21 mouse cellular contexts compared by ENCODE assay signal in genomic region chr16:59770421-59770820, GRCm38 (mm10).
DNase-seq lines count a peak whose midpoint lies in the region; ATAC-seq and TF ChIP-seq lines count a peak whose summit lies in the region.
"Had no signal": no experiment of that assay in that cellular context is flagged by ENCODE, and none has a peak within 500 bp of the region (broad histone marks: within the 10 kb centered on the region; RNA-seq: fewer than 3 reads in every experiment).

No protein-coding gene starts in this region.

- H3K9ac ChIP-seq in midbrain, embryonic 11.5 days (ENCODE audit: low read length): no peak overlapping the region
- H3K9ac ChIP-seq in midbrain, embryonic 13.5 days (replicated peaks): no peak overlapping the region
- H3K9ac ChIP-seq in ES-E14 (ENCODE audit: insufficient read depth, low read depth, low read length, poor library complexity, severe bottlenecking): no peak overlapping the region
- H3K9ac ChIP-seq: embryonic facial prominence, embryonic 13.5 days; embryonic facial prominence, embryonic 15.5 days; forebrain, embryonic 12.5 days had no signal

- no peaks in the 10 kb centered on the region for H3K27me3 ChIP-seq in midbrain, embryonic 11.5 days (ENCODE audit: control insufficient read depth, insufficient read depth, low read length)
- no peaks in the 10 kb centered on the region for H3K27me3 ChIP-seq in midbrain, embryonic 13.5 days
- H3K27me3 ChIP-seq: embryonic facial prominence, embryonic 13.5 days; embryonic facial prominence, embryonic 15.5 days; forebrain, embryonic 12.5 days had no signal

- 0 out of 2 replicates have a peak, but pooled peaks have one; percentile 19 for ATAC-seq in midbrain, embryonic 11.5 days (ENCODE audit: low FRiP score)
- no peak for ATAC-seq in midbrain, embryonic 13.5 days
- ATAC-seq: forebrain, embryonic 14.5 days; forebrain, embryonic 16.5 days had no signal

- TF ChIP-seq CTCF in gastrocnemius, adult 2 months (IDR thresholded peaks at IDR 0.05): no peak

- intact Hi-C loops in gastrocnemius, adult 2 months (cut with DNase I): no loop called here

- no peak overlapping the region for H3K27ac ChIP-seq in midbrain, embryonic 11.5 days (ENCODE audit: low read depth, low read length)
- no peak overlapping the region for H3K27ac ChIP-seq in midbrain, embryonic 13.5 days
- H3K27ac ChIP-seq in ES-E14 (ENCODE audit: insufficient read depth, low read depth, low read length, poor library complexity, severe bottlenecking): no peak overlapping the region
- no peak overlapping the region for H3K27ac ChIP-seq in gastrocnemius, adult 2 months
- H3K27ac ChIP-seq: embryonic facial prominence, embryonic 13.5 days; embryonic facial prominence, embryonic 15.5 days; forebrain, embryonic 10.5 days; forebrain, embryonic 12.5 days had no signal

- H3K9me3 ChIP-seq in midbrain, embryonic 11.5 days (ENCODE audit: control insufficient read depth, low read length): no peaks in the 10 kb centered on the region
- H3K9me3 ChIP-seq in midbrain, embryonic 13.5 days: no peaks in the 10 kb centered on the region
- no peaks in the 10 kb centered on the region for H3K9me3 ChIP-seq in ES-E14 (ENCODE audit: control insufficient read depth, insufficient read depth, low read depth, low read length)
- H3K9me3 ChIP-seq: embryonic facial prominence, embryonic 13.5 days; embryonic facial prominence, embryonic 15.5 days; forebrain, embryonic 10.5 days; forebrain, embryonic 12.5 days had no signal

- DNase-seq in midbrain, embryonic 11.5 days (ENCODE audit: low spot score, missing footprints): no peak
- DNase-seq in ES-E14 (ENCODE audit: low read depth, low spot score): no peak
- DNase-seq in layer of hippocampus, adult 8-10 months (ENCODE audit: low spot score in 2 of 2): no peak
- DNase-seq in gastrocnemius, adult 2 months: no peak
- DNase-seq: adrenal gland, adult 2 months; adrenal gland, postnatal 10 days; adrenal gland, postnatal 25 days; cerebellum, adult 11 months; cerebellum, adult 18-20 months; cerebellum, adult 8-10 months; cerebellum, postnatal 10 days; cerebellum, postnatal 25 days; embryo, embryonic 11 days had no signal

- in situ Hi-C loops in ES-E14 (cut with MboI; ENCODE audit: low sequenced_read_pairs in 2 of 2, unreplicated experiment in 2 of 2): no loop called here

- 100% methylated on average over 1 of the region's 1 CpGs for WGBS in midbrain, embryonic 11.5 days
- WGBS in midbrain, embryonic 13.5 days: 95% methylated on average over 1 of the region's 1 CpGs

- H3K36me3 ChIP-seq in midbrain, embryonic 11.5 days (ENCODE audit: control insufficient read depth, insufficient read depth, low read length): no peaks in the 10 kb centered on the region
- H3K36me3 ChIP-seq in midbrain, embryonic 13.5 days: no peaks in the 10 kb centered on the region
- H3K36me3 ChIP-seq in ES-E14 (ENCODE audit: control insufficient read depth, insufficient read depth, low read length, poor library complexity, severe bottlenecking): no peaks in the 10 kb centered on the region
- H3K36me3 ChIP-seq: embryonic facial prominence, embryonic 13.5 days; embryonic facial prominence, embryonic 15.5 days; forebrain, embryonic 10.5 days; forebrain, embryonic 12.5 days had no signal

- H3K4me1 ChIP-seq in midbrain, embryonic 11.5 days (ENCODE audit: control insufficient read depth, insufficient read depth, low read length): no peaks in the 10 kb centered on the region
- no peaks in the 10 kb centered on the region for H3K4me1 ChIP-seq in midbrain, embryonic 13.5 days (replicated peaks)
- no peaks in the 10 kb centered on the region for H3K4me1 ChIP-seq in ES-E14 (ENCODE audit: control insufficient read depth in 2 of 2, insufficient read depth in 2 of 2, low read length in 2 of 2, poor library complexity in 1 of 2)
- H3K4me1 ChIP-seq: embryonic facial prominence, embryonic 13.5 days; embryonic facial prominence, embryonic 15.5 days; forebrain, embryonic 10.5 days; forebrain, embryonic 12.5 days had no signal

- no peak overlapping the region for H3K4me2 ChIP-seq in midbrain, embryonic 11.5 days
- H3K4me2 ChIP-seq in midbrain, embryonic 13.5 days (replicated peaks): no peak overlapping the region
- H3K4me2 ChIP-seq: embryonic facial prominence, embryonic 13.5 days; embryonic facial prominence, embryonic 15.5 days; forebrain, embryonic 12.5 days had no signal

- H3K4me3 ChIP-seq in midbrain, embryonic 11.5 days (ENCODE audit: low read depth, low read length): no peak overlapping the region
- H3K4me3 ChIP-seq in midbrain, embryonic 13.5 days (replicated peaks): no peak overlapping the region
- no peak overlapping the region for H3K4me3 ChIP-seq in ES-E14 (ENCODE audit: insufficient read depth in 1 of 2, low read depth in 1 of 2, low read length in 2 of 2, poor library complexity in 1 of 2, severe bottlenecking in 1 of 2)
- H3K4me3 ChIP-seq in gastrocnemius, adult 2 months: no peak overlapping the region
- H3K4me3 ChIP-seq: embryonic facial prominence, embryonic 13.5 days; embryonic facial prominence, embryonic 15.5 days; erythroblast, embryonic 14.5 days; forebrain, embryonic 10.5 days; forebrain, embryonic 12.5 days had no signal

TF ChIP-seq in ES-E14, 5 proteins besides CTCF, POLR2A, EP300 and RAD21:
- no peak for TF ChIP-seq ZC3H11A (IDR thresholded peaks at IDR 0.05; ENCODE audit: borderline replicate concordance, low read depth, low read length)
- peak; percentile 69 for TF ChIP-seq MAFK (IDR thresholded peaks at IDR 0.05; ENCODE audit: insufficient read depth, low read depth, low read length)
- TF ChIP-seq CHD2 (IDR thresholded peaks at IDR 0.05; ENCODE audit: low read depth, low read length): no peak
